Mouse (Mus musculus) CH12.LX (cell line): ENCODE measurements at regions not wholly inside any gene's neighbourhood (a gene's known extent, or its start where the extent isn't known, plus 50 kb on each side); places are given as distances from the start of the nearest gene placed in this dataset.

Experiments
- CHD2 ChIP-seq: IDR thresholded peaks from 2 replicates; pipeline ENCODE4 v1.6.1; 2011; ENCODE audit warnings: low read length, improper control_type of control experiment
- POLR2A ChIP-seq: IDR thresholded peaks from 2 replicates; pipeline ENCODE4 v1.6.1; 2011; ENCODE audit warnings: low read depth, mild to moderate bottlenecking, improper control_type of control experiment, low read length
- SIN3A ChIP-seq: IDR thresholded peaks from 2 replicates; pipeline ENCODE4 v1.6.1; 2012; ENCODE audit warnings: low read length, improper control_type of control experiment, inconsistent platforms

DNA sequence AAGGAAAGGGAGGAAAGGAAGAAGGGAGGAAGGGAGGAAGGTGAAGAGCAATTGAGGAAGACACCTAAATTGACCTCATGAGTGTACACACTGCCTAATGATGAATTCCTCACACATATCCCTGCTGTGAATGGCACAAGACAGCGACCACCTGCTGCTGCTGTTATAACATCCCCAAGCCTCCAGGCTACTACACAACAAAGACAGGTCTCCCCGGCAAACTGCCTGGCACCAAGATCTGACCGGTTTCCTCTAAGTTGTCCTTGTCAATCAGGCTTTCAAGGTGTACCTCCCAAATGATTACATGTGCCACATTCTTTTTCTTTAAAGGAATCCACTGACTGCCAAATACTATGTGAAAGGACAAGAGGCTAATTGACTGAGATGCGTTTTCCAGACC, 198.7 kb downstream of the Rybp start:
- TF ChIP-seq CHD2 (no peak), SIN3A (no peak), POLR2A (no peak)
